Mouse (Mus musculus): ENCODE data around the gene Gm5965. TPM values are rescaled to one million over a fixed set of nuclear protein-coding genes. Genes with fewer than 3 reads are reported as not detected.
"Not testable (repeated sequence)": the region's sequence is repeated elsewhere in the genome, so short reads cannot be mapped to it uniquely, and the experiment has no call there.

The Gm5965 gene
- polyA plus RNA-seq (2015; fragmentation: Nextera tagmentation; extraction: Ambion mirVana), result 4.4 and 6.1 TPM in 2 replicates

- no peaks in the 10 kb centered on the region for H3K36me3 ChIP-seq
- H3K27me3 ChIP-seq, result no peaks in the 10 kb centered on the region
- no peaks in the 10 kb centered on the region for H3K4me1 ChIP-seq
- no peak within 1 kb of the TSS for H3K27ac ChIP-seq (replicated peaks)
- H3K9me3 ChIP-seq (replicated peaks), result no peaks in the 10 kb centered on the region
- 84% methylated on average over 6 of the region's 6 CpGs for WGBS
- H3K9ac ChIP-seq, result no peak within 1 kb of the TSS
- no peak within 1 kb of the TSS for H3K4me2 ChIP-seq (replicated peaks)
- H3K4me3 ChIP-seq (replicated peaks), result no peak within 1 kb of the TSS
- no peak for ATAC-seq (ENCODE audit: insufficient number of reproducible peaks, low FRiP score, low TSS enrichment, low read depth)
Observed at GRCm38 (mm10) chr16:88777596-88777995, at the start of gene Gm5965. TSS of gene Gm5965 (plus strand) at chr16:88777896.

- Histone ChIP-seq H3K4me3 (replicated peaks) (no peak within 1 kb of the TSS), H3K36me3 (no peaks in the 10 kb centered on the region), H3K27me3 (no peaks in the 10 kb centered on the region), H3K27ac (replicated peaks) (no peak within 1 kb of the TSS), H3K9ac (no peak within 1 kb of the TSS), H3K4me1 (no peaks in the 10 kb centered on the region), H3K4me2 (replicated peaks) (no peak within 1 kb of the TSS), H3K9me3 (replicated peaks) (no peaks in the 10 kb centered on the region)
- 68% methylated on average over 4 of the region's 4 CpGs for WGBS
- ATAC-seq (ENCODE audit: insufficient number of reproducible peaks, low FRiP score, low TSS enrichment, low read depth), result no peak
Observed at GRCm38 (mm10) chr16:88728812-88729275, 48.9 kb upstream of the Gm5965 start, which contains the start of gene Krtap13-1. TSS of gene Krtap13-1 (plus strand) at chr16:88728862.

DNA sequence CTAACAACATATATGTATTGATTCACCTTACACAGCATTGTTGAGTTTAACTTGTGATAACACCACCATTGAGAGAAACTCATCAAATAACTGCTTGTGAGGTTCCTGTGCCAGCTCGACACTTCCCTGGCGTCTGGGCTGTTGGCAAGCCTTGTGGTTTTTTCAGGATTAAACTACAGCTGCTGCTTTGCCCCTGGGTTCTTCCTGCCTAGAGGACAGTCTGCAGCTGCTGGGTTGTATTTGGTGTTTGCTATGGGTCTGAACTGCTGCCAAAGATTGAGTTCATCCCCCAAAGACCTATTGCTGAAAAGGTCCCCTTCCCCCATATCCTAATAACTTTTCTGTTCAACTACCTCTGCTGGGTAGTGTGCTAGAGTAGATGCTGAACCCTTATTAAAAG is 42.3 kb upstream of the Gm5965 start:
- H3K27me3 ChIP-seq, result no peaks in the 10 kb centered on the region
- H3K27ac ChIP-seq (replicated peaks), result no peak overlapping the region
- WGBS, result 38% methylated on average over 2 of the region's 2 CpGs
- no peaks in the 10 kb centered on the region for H3K9me3 ChIP-seq (replicated peaks)
- H3K36me3 ChIP-seq, result no peaks in the 10 kb centered on the region
- H3K9ac ChIP-seq, result no peak overlapping the region
- H3K4me1 ChIP-seq, result no peaks in the 10 kb centered on the region
- ATAC-seq (ENCODE audit: insufficient number of reproducible peaks, low FRiP score, low TSS enrichment, low read depth), result no peak
- H3K4me2 ChIP-seq (replicated peaks), result no peak overlapping the region
- H3K4me3 ChIP-seq (replicated peaks), result no peak overlapping the region

- no peaks in the 10 kb centered on the region for H3K27me3 ChIP-seq
- H3K9me3 ChIP-seq (replicated peaks), result no peaks in the 10 kb centered on the region
- H3K4me2 ChIP-seq (replicated peaks), result no peak overlapping the region
- no peak for ATAC-seq (ENCODE audit: insufficient number of reproducible peaks, low FRiP score, low TSS enrichment, low read depth)
- 68% methylated on average over 4 of the region's 4 CpGs for WGBS
- H3K36me3 ChIP-seq, result no peaks in the 10 kb centered on the region
- H3K4me1 ChIP-seq, result no peaks in the 10 kb centered on the region
- H3K4me3 ChIP-seq (replicated peaks), result no peak overlapping the region
- H3K9ac ChIP-seq, result no peak overlapping the region
- no peak overlapping the region for H3K27ac ChIP-seq (replicated peaks)
Observed at GRCm38 (mm10) chr16:88744750-88745340, 32.9 kb upstream of the Gm5965 start.

DNA sequence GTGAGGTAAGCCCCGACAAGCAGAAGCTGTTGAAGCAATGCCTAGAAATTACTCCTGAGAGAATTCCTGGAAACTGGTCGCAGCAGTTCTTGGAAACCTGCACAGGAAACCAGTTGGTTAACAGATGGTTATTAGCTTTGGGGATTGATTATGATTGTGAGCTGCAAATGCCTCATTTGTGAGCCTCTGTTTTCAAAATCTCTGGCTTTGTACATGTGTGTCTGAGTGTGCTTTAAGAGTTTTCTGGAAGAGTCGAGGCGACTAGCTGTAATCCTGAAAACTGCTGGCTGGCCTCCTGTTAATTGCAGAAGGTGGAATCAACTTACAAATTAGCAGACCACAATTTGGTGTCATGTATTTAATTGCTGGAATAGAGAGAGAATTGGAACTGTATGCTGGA is 29.8 kb upstream of the Gm5965 start:
- Histone ChIP-seq H3K27ac (replicated peaks) (no peak overlapping the region), H3K9me3 (replicated peaks) (no peaks in the 10 kb centered on the region), H3K27me3 (no peaks in the 10 kb centered on the region), H3K4me3 (replicated peaks) (no peak overlapping the region), H3K4me2 (replicated peaks) (no peak overlapping the region), H3K9ac (no peak overlapping the region), H3K4me1 (no peaks in the 10 kb centered on the region), H3K36me3 (no peaks in the 10 kb centered on the region)
- WGBS, result 39% methylated on average over 4 of the region's 4 CpGs
- no peak for ATAC-seq (ENCODE audit: insufficient number of reproducible peaks, low FRiP score, low TSS enrichment, low read depth)

GRCm38 (mm10) chr16:88751535-88751934 is 26.2 kb upstream of the Gm5965 start, which contains the start of gene Krtap13:
TSS of gene Krtap13 (minus strand) at chr16:88751635.
- H3K9me3 ChIP-seq (replicated peaks); H3K27me3 ChIP-seq; H3K4me2 ChIP-seq (replicated peaks); H3K4me1 ChIP-seq; ATAC-seq (ENCODE audit: insufficient number of reproducible peaks, low FRiP score, low TSS enrichment, low read depth); H3K27ac ChIP-seq (replicated peaks); H3K4me3 ChIP-seq (replicated peaks); H3K9ac ChIP-seq; H3K36me3 ChIP-seq: not testable (repeated sequence)
- WGBS, result 90% methylated on average over 3 of the region's 3 CpGs

DNA sequence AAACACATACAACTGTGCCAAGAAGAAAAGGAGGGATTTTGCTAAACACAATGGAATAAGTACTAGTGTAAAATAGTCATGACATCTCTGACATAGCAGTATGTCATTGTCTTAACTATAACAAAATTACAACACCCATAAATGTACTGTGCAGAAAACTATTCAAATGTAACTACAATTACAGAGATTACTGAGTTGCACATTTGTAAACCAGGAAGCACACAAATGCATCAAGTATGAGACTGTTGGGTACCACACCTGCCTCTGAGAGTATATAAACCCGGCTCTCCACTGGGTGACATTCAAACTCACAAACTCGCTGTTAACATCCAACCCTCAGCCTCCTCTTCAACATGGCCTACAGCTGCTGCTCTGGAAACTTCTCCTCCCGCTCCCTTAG is 19.1 kb upstream of the Gm5965 start, which contains the start of gene 2310034C09Rik:
2310034C09Rik (plus strand) TSS at position 301 of the 400 bp plus-strand sequence.
- not testable (repeated sequence) for H3K36me3 ChIP-seq; ATAC-seq (ENCODE audit: insufficient number of reproducible peaks, low FRiP score, low TSS enrichment, low read depth); H3K4me2 ChIP-seq (replicated peaks); H3K27ac ChIP-seq (replicated peaks); H3K9me3 ChIP-seq (replicated peaks); H3K9ac ChIP-seq; H3K4me3 ChIP-seq (replicated peaks); H3K4me1 ChIP-seq; H3K27me3 ChIP-seq
- WGBS, result 89% methylated on average over 3 of the region's 3 CpGs

DNA sequence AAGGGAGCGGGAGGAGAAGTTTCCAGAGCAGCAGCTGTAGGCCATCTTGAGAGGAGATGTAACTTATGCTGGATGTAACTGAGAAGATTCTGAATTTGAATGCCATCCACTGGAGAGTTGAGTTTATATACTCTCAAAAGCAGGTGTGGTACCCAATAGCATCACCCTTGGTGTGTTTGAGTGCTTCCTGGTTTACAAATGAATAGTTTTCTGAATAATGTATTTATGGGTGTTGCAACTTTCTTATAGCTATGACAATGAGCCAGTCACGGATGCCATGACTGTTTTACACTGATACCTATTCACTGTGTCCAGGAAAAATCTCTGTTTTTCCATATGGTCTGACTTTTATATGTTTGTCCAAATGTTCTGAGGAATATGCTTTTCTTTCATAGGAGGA is 3.6 kb upstream of the Gm5965 start, which contains the start of gene 2310057N15Rik:
2310057N15Rik (minus strand) TSS at position 101 of the 400 bp plus-strand sequence.
- no peak within 1 kb of the TSS for H3K4me3 ChIP-seq (replicated peaks)
- H3K36me3 ChIP-seq, result no peaks in the 10 kb centered on the region
- ATAC-seq (ENCODE audit: insufficient number of reproducible peaks, low FRiP score, low TSS enrichment, low read depth), result no peak
- no peaks in the 10 kb centered on the region for H3K4me1 ChIP-seq
- WGBS, result 75% methylated on average over 2 of the region's 2 CpGs
- H3K9me3 ChIP-seq (replicated peaks), result no peaks in the 10 kb centered on the region
- no peak within 1 kb of the TSS for H3K27ac ChIP-seq (replicated peaks)
- H3K9ac ChIP-seq, result no peak within 1 kb of the TSS
- H3K4me2 ChIP-seq (replicated peaks), result no peak within 1 kb of the TSS
- H3K27me3 ChIP-seq, result no peaks in the 10 kb centered on the region

- Histone ChIP-seq H3K9me3 (replicated peaks) (no peaks in the 10 kb centered on the region), H3K4me3 (replicated peaks) (no peak overlapping the region), H3K36me3 (no peaks in the 10 kb centered on the region), H3K9ac (no peak overlapping the region), H3K4me1 (no peaks in the 10 kb centered on the region), H3K27me3 (no peaks in the 10 kb centered on the region), H3K4me2 (replicated peaks) (no peak overlapping the region), H3K27ac (replicated peaks) (no peak overlapping the region)
- no peak for ATAC-seq (ENCODE audit: insufficient number of reproducible peaks, low FRiP score, low TSS enrichment, low read depth)
- WGBS, result 77% methylated on average over 2 of the region's 2 CpGs
Observed at GRCm38 (mm10) chr16:88786786-88787185, 9.1 kb downstream of the Gm5965 start.

- Histone ChIP-seq H3K9ac (no peak within 1 kb of the TSS), H3K9me3 (replicated peaks) (no peaks in the 10 kb centered on the region), H3K4me3 (replicated peaks) (no peak within 1 kb of the TSS), H3K4me1 (no peaks in the 10 kb centered on the region), H3K27me3 (no peaks in the 10 kb centered on the region), H3K36me3 (no peaks in the 10 kb centered on the region), H3K27ac (replicated peaks) (no peak within 1 kb of the TSS), H3K4me2 (replicated peaks) (no peak within 1 kb of the TSS)
- no peak for ATAC-seq (ENCODE audit: insufficient number of reproducible peaks, low FRiP score, low TSS enrichment, low read depth)
- 82% methylated on average over 2 of the region's 2 CpGs for WGBS
Observed at GRCm38 (mm10) chr16:88811827-88812226, 34.1 kb downstream of the Gm5965 start, which contains the start of gene Gm20741. TSS of gene Gm20741 (minus strand) at chr16:88812220.

DNA sequence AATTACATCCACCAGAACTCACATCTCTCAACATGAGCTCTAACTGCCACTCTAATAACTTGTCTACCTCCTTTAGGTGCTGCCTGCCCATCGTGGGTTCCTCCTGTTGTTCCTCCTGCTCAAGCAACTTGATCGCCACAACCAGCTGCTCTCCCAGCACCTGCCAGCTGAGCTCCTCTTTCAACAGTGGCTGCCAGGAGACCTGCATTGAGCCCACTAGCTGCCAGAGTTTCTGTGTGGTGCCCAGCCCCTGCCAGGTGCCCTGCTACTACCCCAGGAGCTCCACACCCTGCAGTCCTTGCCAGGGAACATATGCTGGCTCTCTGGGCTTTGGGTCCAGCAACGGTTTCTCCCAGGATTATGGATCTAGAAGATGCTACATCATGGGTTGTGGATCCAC is 42.4 kb downstream of the Gm5965 start, which contains the start of gene Krtap15:
Krtap15 (plus strand) TSS at position 150 of the 400 bp plus-strand sequence.
- Histone ChIP-seq H3K9ac (no peak within 1 kb of the TSS), H3K9me3 (replicated peaks) (no peaks in the 10 kb centered on the region), H3K4me3 (replicated peaks) (no peak within 1 kb of the TSS), H3K36me3 (no peaks in the 10 kb centered on the region), H3K4me2 (replicated peaks) (no peak within 1 kb of the TSS), H3K4me1 (no peaks in the 10 kb centered on the region), H3K27me3 (no peaks in the 10 kb centered on the region), H3K27ac (replicated peaks) (no peak within 1 kb of the TSS)
- WGBS, result 70% methylated on average over 3 of the region's 3 CpGs
- no peak for ATAC-seq (ENCODE audit: insufficient number of reproducible peaks, low FRiP score, low TSS enrichment, low read depth)

- no peaks in the 10 kb centered on the region for H3K36me3 ChIP-seq
- H3K9me3 ChIP-seq (replicated peaks), result no peaks in the 10 kb centered on the region
- no peak for ATAC-seq (ENCODE audit: insufficient number of reproducible peaks, low FRiP score, low TSS enrichment, low read depth)
- no peak overlapping the region for H3K4me3 ChIP-seq (replicated peaks)
- WGBS, result 74% methylated on average over 3 of the region's 3 CpGs
- no peak overlapping the region for H3K27ac ChIP-seq (replicated peaks)
- no peak overlapping the region for H3K4me2 ChIP-seq (replicated peaks)
- H3K27me3 ChIP-seq, result no peaks in the 10 kb centered on the region
- no peak overlapping the region for H3K9ac ChIP-seq
- no peaks in the 10 kb centered on the region for H3K4me1 ChIP-seq
Observed at GRCm38 (mm10) chr16:88823736-88824135, 46.0 kb downstream of the Gm5965 start.

Data from embryonic facial prominence, embryonic 15.5 days (tissue).